In the genomic region with DNA sequence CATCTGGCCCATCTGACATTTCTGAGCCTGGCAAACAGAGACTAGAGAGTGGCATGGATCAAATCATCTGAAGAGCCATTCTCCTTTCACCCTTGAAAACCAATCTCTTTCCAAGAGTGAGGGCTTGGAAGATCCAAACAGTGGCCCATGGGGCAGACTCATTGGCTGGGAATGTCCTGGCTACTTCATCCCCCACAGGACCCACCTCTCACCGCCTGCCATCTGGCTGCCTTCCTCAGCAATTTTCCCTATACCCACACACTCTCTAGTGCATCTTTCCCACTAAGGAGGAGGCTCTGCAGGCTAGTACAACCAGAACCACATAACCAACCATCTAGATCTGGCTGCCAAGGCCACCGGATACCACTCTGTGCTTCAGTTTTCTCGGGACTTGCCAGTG, we compare ENCODE assay signal across 18 mouse cellular contexts. TPM values are rescaled to one million over a fixed set of nuclear protein-coding genes. Genes with fewer than 3 reads are reported as not detected.
"Had no signal": no experiment of that assay in that cellular context is flagged by ENCODE, and none has a peak within 500 bp of the region (broad histone marks: within the 10 kb centered on the region; RNA-seq: fewer than 3 reads in every experiment).

No protein-coding gene starts in this region.

- H3K9me3 ChIP-seq: neural tube, embryonic 15.5 days; stomach, embryonic 15.5 days had no signal

- H3K27me3 ChIP-seq: neural tube, embryonic 15.5 days; stomach, embryonic 15.5 days had no signal

- H3K27ac ChIP-seq: neural tube, embryonic 15.5 days; stomach, embryonic 15.5 days; stomach, postnatal 0 days had no signal

- H3K4me2 ChIP-seq: neural tube, embryonic 15.5 days; stomach, embryonic 15.5 days had no signal

- H3K9ac ChIP-seq: neural tube, embryonic 15.5 days; stomach, embryonic 15.5 days had no signal

- H3K36me3 ChIP-seq: neural tube, embryonic 15.5 days; stomach, embryonic 15.5 days had no signal

- H3K4me1 ChIP-seq: stomach, embryonic 15.5 days had no signal

- DNase-seq: retina, postnatal 1 day; right cerebral cortex, adult 18-20 months; right cerebral cortex, postnatal 14 days; right cerebral cortex, postnatal 25 days; right cerebral cortex, postnatal 4 days; spleen, adult 18-20 months; thymus, adult 18-20 months; thymus, adult 2 months; thymus, postnatal 14 days; thymus, postnatal 25 days; thymus, postnatal 36 days; thymus, postnatal 4 days had no signal

- H3K4me3 ChIP-seq: neural tube, embryonic 15.5 days; stomach, embryonic 15.5 days had no signal

RNA-seq across cellular contexts. Expression of a gene that starts 17.6 kb away (rescaled TPM):
- polyA plus RNA-seq: neural tube, embryonic 14.5 days; neural tube, embryonic 15.5 days; testis, adult 2 months; thymus, postnatal 0 days had no signal
